Mouse (Mus musculus) neural tube, embryonic 14.5 days (tissue): ENCODE measurements around the gene Zfp324. TPM values are rescaled to one million over a fixed set of nuclear protein-coding genes. Genes with fewer than 3 reads are reported as not detected.
A peak's percentile ranks its signal among the peaks of the same experiment; 100 is the strongest.
"Not testable (repeated sequence)": the region's sequence is repeated elsewhere in the genome, so short reads cannot be mapped to it uniquely, and the experiment has no call there.

Experiments
- ATAC-seq: fragments of 200-750 bp; cut with Nextera tagmentation; 2 replicates; pipeline ENCODE4 v1.8.0; 2017; ENCODE audit warnings: low read depth, mild to moderate bottlenecking, moderate TSS enrichment, moderate library complexity
- H3K27ac ChIP-seq: fragments of 300-500 bp; sonication (generic); 2 replicates; pipeline ENCODE4 v1.5.1; 2014; ENCODE audit warnings: low read depth, mild to moderate bottlenecking, control low read depth, low read length, moderate library complexity, mixed read lengths
- H3K27me3 ChIP-seq: fragments of 300-500 bp; sonication (generic); 2 replicates; pipeline ENCODE4 v1.6.1; 2014; ENCODE audit warnings: low read length; ENCODE audit not compliant: control insufficient read depth, insufficient read depth
- H3K36me3 ChIP-seq: fragments of 300-500 bp; sonication (generic); 2 replicates; pipeline ENCODE4 v1.6.1; 2014; ENCODE audit warnings: low read length, mixed read lengths; ENCODE audit not compliant: control insufficient read depth, insufficient read depth
- H3K4me1 ChIP-seq: fragments of 300-500 bp; sonication (generic); 2 replicates; pipeline ENCODE4 v1.6.1; 2014; ENCODE audit warnings: low read length; ENCODE audit not compliant: control insufficient read depth, insufficient read depth
- H3K4me2 ChIP-seq: fragments of 300-500 bp; sonication (generic); 2 replicates; pipeline ENCODE4 v1.6.1; 2014; ENCODE audit warnings: mild to moderate bottlenecking, low read depth, low read length, control low read depth
- H3K4me3 ChIP-seq: fragments of 300-500 bp; sonication (generic); 2 replicates; pipeline ENCODE4 v1.5.1; 2014; ENCODE audit warnings: low read depth, low read length, control low read depth, mixed read lengths
- H3K9ac ChIP-seq: fragments of 300-500 bp; sonication (generic); replicated peaks from 2 replicates; pipeline ENCODE4 v1.6.1; 2014; ENCODE audit warnings: low read depth, mild to moderate bottlenecking, control low read depth, low read length, mixed read lengths
- H3K9me3 ChIP-seq: fragments of 300-500 bp; sonication (generic); 2 replicates; pipeline ENCODE4 v1.6.1; 2016; ENCODE audit warnings: low read length; ENCODE audit not compliant: control insufficient read depth
- WGBS: fragments of 180-500 bp; shearing (Covaris S2); extraction: QIAGEN DNeasy Blood & Tissue Kit; methylation state at CpG from one replicate; pipeline ENCODE4 v1.1.7; 2014; 5-methylcytosine and 5-hydroxymethylcytosine counted together
- polyA plus RNA-seq: library from polyadenylated mRNA; unstranded; fragments of >200 nt; fragmentation: Nextera tagmentation; extraction: Ambion mirVana; gene quantifications from 2 replicates; pipeline ENCODE4 v1.2.1, GENCODE M21; 2014

Gene Zfp324
- 10.6 and 12.7 TPM in 2 replicates for polyA plus RNA-seq

DNA sequence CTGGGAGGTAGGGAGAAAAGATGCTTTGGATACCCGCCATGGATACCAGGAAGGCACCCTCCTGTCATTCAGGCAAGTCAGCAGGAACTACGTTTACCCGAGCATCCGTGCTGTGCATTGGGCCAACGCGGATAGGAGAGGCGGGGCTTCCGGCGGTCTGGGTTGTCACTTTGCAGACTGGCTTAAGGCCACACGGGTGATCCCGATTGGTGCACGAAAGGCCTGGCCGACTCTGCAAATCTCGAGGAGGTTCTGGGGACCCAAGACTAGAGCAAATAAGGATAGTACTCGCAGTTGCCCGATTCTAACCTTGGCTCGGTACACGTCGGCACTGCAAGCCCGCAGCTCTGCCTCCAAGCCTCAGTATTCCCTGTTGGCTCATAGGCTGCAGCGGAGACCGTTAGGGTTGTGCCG, at the start of gene Zfp324:
TSS of gene Zfp324 (plus strand) at position 161 of the 414 bp plus-strand sequence.
- Histone ChIP-seq H3K4me2 (peak within 1 kb of the TSS; percentile 92), H3K27ac (peak within 1 kb of the TSS; percentile 86), H3K36me3 (peaks cover 15% of the 10 kb centered on the region), H3K4me3 (peak within 1 kb of the TSS; percentile 84), H3K9me3 (no peaks in the 10 kb centered on the region), H3K4me1 (peaks cover 14% of the 10 kb centered on the region), H3K27me3 (no peaks in the 10 kb centered on the region; the same call in 1 of the 2 replicates), H3K9ac (peak within 1 kb of the TSS; percentile 91)
- ATAC-seq = peak; percentile 93
- WGBS = under 1% methylated on average over 23 of the region's 23 CpGs

DNA sequence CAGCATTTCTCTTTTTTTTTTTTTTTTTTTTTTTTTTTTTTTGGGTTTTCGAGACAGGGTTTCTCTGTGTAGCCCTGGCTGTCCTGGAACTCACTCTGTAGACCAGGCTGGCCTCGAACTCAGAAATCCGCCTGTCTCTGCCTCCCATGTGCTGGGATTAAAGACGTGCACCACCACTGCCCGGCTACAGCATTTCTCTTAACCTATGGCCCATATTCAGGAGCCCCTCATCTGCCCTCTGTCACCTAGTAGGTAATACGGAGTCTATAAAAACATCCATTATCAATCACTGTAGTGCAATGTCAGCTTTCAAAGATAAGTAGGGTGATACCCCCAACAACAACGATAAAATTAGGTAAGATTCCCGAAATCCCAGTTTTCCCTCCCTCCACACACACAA, 45.1 kb upstream of the Zfp324 start:
- not testable (repeated sequence) for H3K4me3 ChIP-seq, H3K27ac ChIP-seq, H3K27me3 ChIP-seq, H3K4me2 ChIP-seq, ATAC-seq, H3K9me3 ChIP-seq, H3K4me1 ChIP-seq, H3K9ac ChIP-seq
- peaks cover 11% of the 10 kb centered on the region for H3K36me3 ChIP-seq
- 92% methylated on average over 7 of the region's 8 CpGs for WGBS

DNA sequence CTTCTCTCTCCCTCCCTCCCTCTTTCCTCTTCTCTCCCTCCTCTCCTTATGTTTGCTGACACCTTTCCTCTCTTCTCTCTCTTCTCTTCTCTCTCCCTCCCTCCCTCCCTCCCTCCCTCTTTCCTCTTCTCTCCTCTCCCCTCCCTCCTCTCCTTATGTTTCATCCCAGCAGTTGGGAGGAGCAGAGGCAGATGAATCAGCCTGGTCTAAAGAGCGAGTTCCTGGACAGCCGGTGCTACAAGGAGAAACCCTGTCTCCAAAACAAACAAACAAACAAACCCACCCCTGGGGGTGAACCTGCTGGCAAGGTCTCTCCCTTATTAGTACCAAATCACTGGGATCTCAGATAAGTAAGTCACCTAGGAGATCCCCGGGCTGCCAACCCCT, 44.3 kb upstream of the Zfp324 start:
- Histone ChIP-seq H3K36me3 (peaks cover 19% of the 10 kb centered on the region), H3K27ac (peak overlapping the region; percentile 85), H3K4me1 (peaks cover 9% of the 10 kb centered on the region), H3K27me3 (peaks cover 3% of the 10 kb centered on the region; the same call in 1 of the 2 replicates), H3K4me2 (peak overlapping the region; percentile 79), H3K4me3 (peak overlapping the region; percentile 94), H3K9ac (peak overlapping the region; percentile 65), H3K9me3 (no peaks in the 10 kb centered on the region)
- WGBS = 0% methylated on average over 3 of the region's 3 CpGs
- ATAC-seq = peak; percentile 19

DNA sequence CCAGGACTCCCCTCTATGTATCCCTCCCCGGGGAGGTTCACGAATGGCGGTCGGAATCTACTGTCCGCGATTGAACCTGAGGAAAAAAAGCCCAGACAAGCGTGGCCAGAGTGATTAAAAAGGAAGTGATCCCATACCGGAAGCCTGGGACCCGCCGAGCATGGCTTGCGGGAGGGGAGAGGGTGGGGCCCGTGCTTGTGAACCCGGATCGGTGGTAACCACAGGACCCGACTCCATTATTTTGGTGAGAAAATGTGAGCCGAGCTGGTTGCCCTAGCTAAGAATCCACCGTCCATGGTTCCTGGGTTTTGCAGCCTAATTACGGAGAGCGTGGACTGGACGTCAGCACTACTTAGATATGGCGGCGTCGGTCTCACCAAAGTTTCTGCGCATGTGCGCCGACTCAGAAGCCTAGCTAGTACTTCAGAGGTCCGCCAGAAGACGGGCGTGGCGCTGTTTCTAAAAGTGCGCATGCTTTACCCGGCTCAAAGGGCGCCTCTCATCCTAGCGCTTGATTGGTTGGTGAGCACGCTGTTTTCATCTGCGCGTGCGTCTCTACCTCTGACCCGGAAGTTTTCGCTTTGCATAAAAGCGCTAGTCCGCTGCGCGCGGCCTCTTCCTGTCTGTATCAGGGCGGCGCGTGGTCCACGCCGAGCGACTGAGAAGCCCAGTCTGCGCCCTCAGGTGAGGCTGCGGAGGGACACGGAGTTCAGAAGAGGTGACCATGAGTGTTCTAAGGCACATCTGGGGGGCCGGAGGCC, 43.8 kb upstream of the Zfp324 start, which contains the start of gene Rps5:
TSS of gene Rps5 (plus strand) at position 586 of the 761 bp plus-strand sequence.
- Histone ChIP-seq H3K9me3 (no peaks in the 10 kb centered on the region), H3K27ac (peak within 1 kb of the TSS; percentile 85), H3K4me2 (peak within 1 kb of the TSS; percentile 79), H3K36me3 (peaks cover 25% of the 10 kb centered on the region), H3K9ac (peak within 1 kb of the TSS; percentile 86), H3K27me3 (peaks cover 7% of the 10 kb centered on the region; the same call in 1 of the 2 replicates), H3K4me1 (peaks cover 9% of the 10 kb centered on the region), H3K4me3 (peak within 1 kb of the TSS; percentile 94)
- ATAC-seq = peak; percentile 98
- whole genome bisulfite sequencing = under 1% methylated on average over 55 of the region's 55 CpGs

DNA sequence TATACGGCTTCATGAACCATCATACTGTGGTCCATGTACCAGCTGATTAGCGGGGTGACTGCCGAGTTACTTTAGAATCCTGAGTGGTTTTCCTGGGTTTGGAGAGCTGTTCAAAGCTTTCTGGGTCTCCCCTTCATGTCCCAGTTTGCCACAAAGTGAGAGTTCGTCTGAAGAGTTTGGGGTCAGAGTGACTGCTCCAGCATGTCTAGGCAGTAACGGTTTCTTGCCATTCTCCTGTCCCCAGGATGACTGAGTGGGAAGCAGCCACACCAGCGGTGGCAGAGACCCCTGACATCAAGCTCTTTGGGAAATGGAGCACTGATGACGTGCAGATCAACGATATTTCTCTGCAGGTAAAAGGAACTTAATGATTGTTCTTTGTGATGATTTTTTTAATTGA, 42.9 kb upstream of the Zfp324 start:
- Histone ChIP-seq H3K27ac (no peak overlapping the region), H3K4me2 (peak overlapping the region; percentile 79), H3K9ac (peak overlapping the region; percentile 86), H3K4me1 (peaks cover 9% of the 10 kb centered on the region), H3K27me3 (peaks cover 11% of the 10 kb centered on the region), H3K9me3 (no peaks in the 10 kb centered on the region), H3K36me3 (peaks cover 28% of the 10 kb centered on the region), H3K4me3 (peak overlapping the region; percentile 94)
- ATAC-seq = no peak
- 5% methylated on average over 8 of the region's 8 CpGs for WGBS

DNA sequence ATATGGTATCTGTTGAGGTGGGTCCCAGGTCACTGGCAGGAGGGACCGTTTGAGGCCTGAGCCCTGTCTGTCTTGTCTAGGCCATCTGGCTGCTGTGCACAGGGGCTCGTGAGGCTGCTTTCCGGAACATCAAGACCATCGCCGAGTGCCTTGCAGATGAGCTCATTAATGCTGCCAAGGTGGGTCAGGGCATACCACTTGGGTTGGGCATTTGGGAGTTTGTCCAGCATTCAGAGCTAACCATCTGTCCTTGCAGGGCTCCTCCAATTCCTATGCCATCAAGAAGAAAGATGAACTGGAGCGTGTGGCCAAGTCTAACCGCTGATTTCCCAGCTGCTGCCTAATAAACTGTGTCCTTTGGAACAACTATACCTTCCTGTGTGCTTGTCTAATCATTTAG, 39.3 kb upstream of the Zfp324 start:
- ATAC-seq = no peak
- no peak overlapping the region for H3K27ac ChIP-seq
- peaks cover 9% of the 10 kb centered on the region for H3K4me1 ChIP-seq
- no peak overlapping the region for H3K4me2 ChIP-seq
- 85% methylated on average over 7 of the region's 7 CpGs for WGBS
- H3K36me3 ChIP-seq = peaks cover 28% of the 10 kb centered on the region
- no peaks in the 10 kb centered on the region for H3K9me3 ChIP-seq
- H3K9ac ChIP-seq = no peak overlapping the region
- no peak overlapping the region for H3K4me3 ChIP-seq
- peaks cover 11% of the 10 kb centered on the region for H3K27me3 ChIP-seq

DNA sequence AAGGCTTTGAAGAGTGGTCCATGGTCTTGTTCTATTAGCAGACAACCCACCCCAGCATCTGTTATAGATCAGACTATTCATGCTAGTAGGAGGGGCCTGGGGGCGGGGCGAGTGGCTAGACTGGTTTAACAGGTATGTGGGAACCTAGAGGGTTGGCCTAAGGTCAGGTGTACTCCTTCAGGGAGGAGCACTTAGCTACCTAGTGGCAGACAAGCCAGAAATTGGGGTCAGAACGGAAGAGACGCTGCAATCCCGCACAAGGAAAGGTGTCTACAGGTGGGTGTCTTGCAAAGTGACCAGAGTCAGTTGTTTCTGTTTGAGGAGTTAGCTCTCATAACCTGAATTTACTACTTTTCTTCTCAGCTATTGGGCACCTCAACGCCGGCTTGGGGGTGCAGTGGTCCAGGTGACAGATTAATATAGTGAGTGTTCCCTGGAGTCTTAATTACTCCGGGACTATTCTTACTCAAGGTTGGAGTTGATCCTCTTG, 38.4 kb upstream of the Zfp324 start, which contains the start of gene Rnf225:
TSS of gene Rnf225 (plus strand) at position 226 of the 490 bp plus-strand sequence.
- H3K36me3 ChIP-seq = peaks cover 28% of the 10 kb centered on the region
- peaks cover 9% of the 10 kb centered on the region for H3K4me1 ChIP-seq
- H3K9ac ChIP-seq = peak within 1 kb of the TSS; percentile 37
- H3K4me2 ChIP-seq = peak within 1 kb of the TSS; percentile 41
- 27% methylated on average over 8 of the region's 8 CpGs for WGBS
- H3K27ac ChIP-seq = no peak within 1 kb of the TSS
- no peak for ATAC-seq
- H3K4me3 ChIP-seq = peak within 1 kb of the TSS; percentile 22
- no peaks in the 10 kb centered on the region for H3K9me3 ChIP-seq
- H3K27me3 ChIP-seq = peaks cover 11% of the 10 kb centered on the region

DNA sequence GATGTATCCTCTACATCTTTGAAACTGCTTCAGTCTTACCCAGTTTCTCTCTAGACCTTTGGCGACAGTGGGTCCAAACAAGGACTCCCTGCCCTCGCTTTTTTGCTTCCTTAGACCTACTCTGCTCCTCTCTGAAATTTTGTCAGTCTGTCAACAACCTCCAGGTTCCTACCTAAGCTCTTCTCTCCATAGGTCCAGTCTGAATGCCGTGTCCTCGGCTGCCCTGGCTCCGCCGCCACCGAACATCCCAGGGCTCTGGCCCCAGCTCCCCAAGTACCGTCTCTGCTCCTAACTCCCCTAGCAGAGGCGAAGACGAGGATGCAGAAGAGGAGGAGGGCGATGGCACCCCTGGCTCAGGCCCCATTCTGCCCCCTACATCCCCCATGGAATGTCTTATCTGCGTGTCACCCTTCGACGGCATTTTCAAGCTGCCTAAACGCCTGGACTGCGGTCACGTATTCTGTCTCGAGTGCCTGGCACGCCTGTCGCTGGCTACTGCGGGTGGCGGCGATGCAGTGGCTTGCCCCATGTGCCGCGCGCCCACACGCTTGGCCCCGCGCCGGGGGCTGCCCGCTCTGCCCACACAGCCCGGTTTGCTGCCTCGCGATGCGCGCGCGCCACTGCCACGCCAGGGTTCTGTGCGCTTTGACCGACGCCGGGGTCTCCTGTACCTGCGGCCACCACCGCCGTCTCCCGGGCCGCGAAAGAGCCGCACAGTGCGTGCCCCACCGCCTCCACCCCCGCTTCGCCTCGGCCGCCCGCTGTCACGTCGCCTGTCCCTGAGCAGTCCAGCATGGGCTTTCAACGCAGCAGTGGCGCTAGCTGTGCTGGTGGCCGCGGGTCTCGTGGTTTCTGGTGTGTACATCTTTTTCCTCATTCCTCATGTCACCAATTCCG, 37.7 kb upstream of the Zfp324 start:
- Histone ChIP-seq H3K27ac (no peak overlapping the region), H3K9ac (peak overlapping the region; percentile 37), H3K4me1 (peaks cover 7% of the 10 kb centered on the region), H3K27me3 (peaks cover 11% of the 10 kb centered on the region), H3K9me3 (no peaks in the 10 kb centered on the region), H3K4me3 (peak overlapping the region; percentile 22), H3K4me2 (peak overlapping the region; percentile 41), H3K36me3 (peaks cover 28% of the 10 kb centered on the region)
- WGBS = 3% methylated on average over 64 of the region's 65 CpGs
- ATAC-seq = peak; percentile 47; the same call in 1 of the 2 replicates
